ENCODE assay signal across 8 mouse cellular contexts in the genomic region with DNA sequence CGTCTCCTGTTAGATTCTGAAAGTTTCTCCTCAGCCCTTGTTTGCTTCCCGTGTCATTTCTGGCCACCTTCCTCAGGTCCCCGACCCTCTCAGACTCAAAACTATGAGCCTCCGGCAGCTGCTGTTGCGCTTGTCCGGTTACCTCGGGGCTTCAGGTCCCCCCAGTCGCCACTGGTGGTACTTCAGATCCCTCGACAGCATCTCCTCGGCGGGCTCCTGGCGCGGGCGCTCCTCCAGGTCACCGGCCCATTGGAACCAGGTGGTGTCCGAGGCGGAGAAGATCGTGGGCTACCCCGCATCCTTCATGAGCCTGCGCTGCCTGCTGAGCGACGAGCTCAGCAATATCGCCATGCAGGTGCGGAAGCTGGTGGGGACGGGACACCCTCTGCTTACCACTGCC. TPM values are rescaled to one million over a fixed set of nuclear protein-coding genes. Genes with fewer than 3 reads are reported as not detected.
DNase-seq lines count a peak whose midpoint lies in the region; ATAC-seq and TF ChIP-seq lines count a peak whose summit lies in the region.

No protein-coding gene starts in this region.

- peak overlapping the region; percentile 15; the same call in 1 of the 2 replicates for H3K27ac ChIP-seq in kidney, adult 2 months (ENCODE audit: insufficient read depth, low read depth, low read length)
- H3K27ac ChIP-seq in embryonic fibroblast, embryonic 13.5 days (ENCODE audit: insufficient read depth, low read length): peak overlapping the region; percentile 7; the same call in 1 of the 2 replicates
- H3K27ac ChIP-seq in hindbrain, embryonic 16.5 days (ENCODE audit: low read depth, low read length): peak overlapping the region; percentile 97; the same call in 1 of the 2 replicates
- H3K27ac ChIP-seq in liver, postnatal 0 days (ENCODE audit: low read depth): peak overlapping the region; percentile 95
- H3K27ac ChIP-seq in stomach, embryonic 14.5 days (ENCODE audit: low read length): peak overlapping the region; percentile 89

- under 1% methylated on average over 25 of the region's 25 CpGs for WGBS in kidney, adult 2 months
- under 1% methylated on average over 25 of the region's 25 CpGs for WGBS in hindbrain, embryonic 16.5 days
- WGBS in liver, postnatal 0 days (ENCODE audit: insufficient replicate concordance): 2% methylated on average over 25 of the region's 25 CpGs
- WGBS in stomach, embryonic 14.5 days: 1% methylated on average over 25 of the region's 25 CpGs

- H3K4me3 ChIP-seq in kidney, adult 2 months (ENCODE audit: insufficient read depth, low read depth, low read length): peak overlapping the region; percentile 77
- H3K4me3 ChIP-seq in embryonic fibroblast, embryonic 13.5 days (ENCODE audit: insufficient read depth, low read length): peak overlapping the region; percentile 57
- H3K4me3 ChIP-seq in hindbrain, embryonic 16.5 days (ENCODE audit: low read length): peak overlapping the region; percentile 64
- peak overlapping the region; percentile 95 for H3K4me3 ChIP-seq in liver, postnatal 0 days (ENCODE audit: low read depth, low read length)
- H3K4me3 ChIP-seq in stomach, embryonic 14.5 days (ENCODE audit: low read depth, low read length): peak overlapping the region; percentile 92

- DNase-seq in kidney, adult 2 months: no peak
- no peak for DNase-seq in kidney, adult 11 months
- peak; percentile 11 for DNase-seq in MEL-GATA-1-ER (ENCODE audit: extremely low read depth, low read depth)
- DNase-seq in liver, postnatal 0 days: peak; percentile 56
- no peak for DNase-seq in c-Kit-positive CD71-positive TER-119-positive erythroid progenitor cells, embryonic 14.5 days (ENCODE audit: low spot score)

- no peaks in the 10 kb centered on the region for H3K27me3 ChIP-seq in kidney, adult 2 months (replicated peaks; ENCODE audit: control insufficient read depth, insufficient read depth, low read length)
- no peaks in the 10 kb centered on the region for H3K27me3 ChIP-seq in hindbrain, embryonic 16.5 days (replicated peaks; ENCODE audit: control insufficient read depth, insufficient read depth, low read length)
- H3K27me3 ChIP-seq in liver, postnatal 0 days (ENCODE audit: insufficient read depth, low read length): no peaks in the 10 kb centered on the region
- H3K27me3 ChIP-seq in stomach, embryonic 14.5 days (ENCODE audit: control insufficient read depth, insufficient read depth, low read length): no peaks in the 10 kb centered on the region

- H3K9ac ChIP-seq in hindbrain, embryonic 16.5 days (ENCODE audit: low read depth, low read length): peak overlapping the region; percentile 68
- H3K9ac ChIP-seq in liver, postnatal 0 days (replicated peaks): peak overlapping the region; percentile 97
- peak overlapping the region; percentile 60 for H3K9ac ChIP-seq in stomach, embryonic 14.5 days (replicated peaks; ENCODE audit: low read depth, low read length)

- peak; percentile 59 for ATAC-seq in hindbrain, embryonic 16.5 days
- ATAC-seq in liver, postnatal 0 days: peak; percentile 43
- peak; percentile 53; the same call in 1 of the 2 replicates for ATAC-seq in stomach, embryonic 14.5 days (ENCODE audit: insufficient number of reproducible peaks, insufficient read depth, low FRiP score, low read depth)

- H3K4me1 ChIP-seq in kidney, adult 2 months (ENCODE audit: control insufficient read depth, insufficient read depth, low read length): peaks cover 7% of the 10 kb centered on the region
- peaks cover 2% of the 10 kb centered on the region; the same call in 1 of the 2 replicates for H3K4me1 ChIP-seq in embryonic fibroblast, embryonic 13.5 days (ENCODE audit: control insufficient read depth, insufficient read depth, low read length)
- peaks cover 7% of the 10 kb centered on the region for H3K4me1 ChIP-seq in hindbrain, embryonic 16.5 days (ENCODE audit: control insufficient read depth, insufficient read depth, low read depth, low read length)
- peaks cover 14% of the 10 kb centered on the region for H3K4me1 ChIP-seq in liver, postnatal 0 days (ENCODE audit: insufficient read depth)
- H3K4me1 ChIP-seq in stomach, embryonic 14.5 days (ENCODE audit: control insufficient read depth, insufficient read depth, low read length): no peaks in the 10 kb centered on the region

- no peaks in the 10 kb centered on the region for H3K9me3 ChIP-seq in hindbrain, embryonic 16.5 days (ENCODE audit: control insufficient read depth, low read length)
- no peaks in the 10 kb centered on the region for H3K9me3 ChIP-seq in liver, postnatal 0 days (ENCODE audit: low read length)
- no peaks in the 10 kb centered on the region for H3K9me3 ChIP-seq in stomach, embryonic 14.5 days (ENCODE audit: control insufficient read depth, low read depth, low read length)

- no peak for TF ChIP-seq EP300 in liver, postnatal 0 days (IDR thresholded peaks at IDR 0.05; ENCODE audit: low read depth)

- no peak for TF ChIP-seq POLR2A in kidney, adult 2 months (IDR thresholded peaks at IDR 0.05; ENCODE audit: low read depth, low read length)
- no peak; the same call in 1 of the 2 replicates for TF ChIP-seq POLR2A in embryonic fibroblast, embryonic 13.5 days (IDR thresholded peaks at IDR 0.05; ENCODE audit: low read depth, low read length)

- H3K4me2 ChIP-seq in hindbrain, embryonic 16.5 days (ENCODE audit: low read length): peak overlapping the region; percentile 97
- peak overlapping the region; percentile 98 for H3K4me2 ChIP-seq in liver, postnatal 0 days (ENCODE audit: low read depth, low read length)
- peak overlapping the region; percentile 80 for H3K4me2 ChIP-seq in stomach, embryonic 14.5 days (replicated peaks; ENCODE audit: low read depth, low read length)

- TF ChIP-seq CTCF in kidney, adult 2 months (conservative IDR thresholded peaks at IDR 0.05; ENCODE audit: insufficient read depth, insufficient read length, low read depth, low read length): no peak
- TF ChIP-seq CTCF in embryonic fibroblast, embryonic 13.5 days (IDR thresholded peaks at IDR 0.05; ENCODE audit: borderline replicate concordance, insufficient read depth, low read length): no peak
- no peak for TF ChIP-seq CTCF in liver, postnatal 0 days (IDR thresholded peaks at IDR 0.05; ENCODE audit: low read depth)

- no peaks in the 10 kb centered on the region for H3K36me3 ChIP-seq in kidney, adult 2 months (ENCODE audit: control insufficient read depth, insufficient read depth, low read length)
- H3K36me3 ChIP-seq in hindbrain, embryonic 16.5 days (ENCODE audit: control insufficient read depth, insufficient read depth, low read length): no peaks in the 10 kb centered on the region
- H3K36me3 ChIP-seq in liver, postnatal 0 days (replicated peaks; ENCODE audit: insufficient read depth, low read length): no peaks in the 10 kb centered on the region
- no peaks in the 10 kb centered on the region for H3K36me3 ChIP-seq in stomach, embryonic 14.5 days (ENCODE audit: control insufficient read depth, insufficient read depth, low read length)

RNA-seq across cellular contexts. Expression of a gene that starts 0.4 kb away (rescaled TPM):
- polyA plus RNA-seq in kidney, adult 2 months (2012; rRNA removed): 16.8 and 18.1 TPM in 2 replicates
- polyA plus RNA-seq in embryonic fibroblast, embryonic 13.5 days (2011; ENCODE audit: insufficient read length, low read depth, missing spikeins): 7.1 and 10.9 TPM in 2 replicates
- 15.5 and 16.2 TPM in 2 replicates for polyA plus RNA-seq in hindbrain, embryonic 16.5 days (2015; fragmentation: Nextera tagmentation; extraction: Ambion mirVana)
- 4.2 and 4.5 TPM in 2 replicates for polyA plus RNA-seq in liver, postnatal 0 days (2015; fragmentation: Nextera tagmentation; extraction: Ambion mirVana)
- 13.1 TPM in 2 replicates for polyA plus RNA-seq in stomach, embryonic 14.5 days (2014; fragmentation: Nextera tagmentation; extraction: Ambion mirVana)

RNA-seq across cellular contexts. Expression of a gene that starts 47.2 kb away (rescaled TPM):
- polyA plus RNA-seq in kidney, adult 2 months (2012; rRNA removed): 0.12 and 0.14 TPM in 2 replicates
- 0.28 TPM in 1 of 2 replicates, not detected in the other for polyA plus RNA-seq in embryonic fibroblast, embryonic 13.5 days (2011; ENCODE audit: insufficient read length, low read depth, missing spikeins)
- 1.8 and 1.9 TPM in 2 replicates for polyA plus RNA-seq in hindbrain, embryonic 16.5 days (2015; fragmentation: Nextera tagmentation; extraction: Ambion mirVana)
- not detected in 2 replicates for polyA plus RNA-seq in liver, postnatal 0 days (2015; fragmentation: Nextera tagmentation; extraction: Ambion mirVana)
- polyA plus RNA-seq in stomach, embryonic 14.5 days (2014; fragmentation: Nextera tagmentation; extraction: Ambion mirVana): 0.39 and 0.76 TPM in 2 replicates

RNA-seq across cellular contexts. Expression of a gene that starts 47.3 kb away (rescaled TPM):
- 0.30 and 0.33 TPM in 2 replicates for polyA plus RNA-seq in kidney, adult 2 months (2012; rRNA removed)
- 1.6 and 2.6 TPM in 2 replicates for polyA plus RNA-seq in embryonic fibroblast, embryonic 13.5 days (2011; ENCODE audit: insufficient read length, low read depth, missing spikeins)
- polyA plus RNA-seq in hindbrain, embryonic 16.5 days (2015; fragmentation: Nextera tagmentation; extraction: Ambion mirVana): 9.1 and 10.8 TPM in 2 replicates
- 0.02 TPM in 2 replicates for polyA plus RNA-seq in liver, postnatal 0 days (2015; fragmentation: Nextera tagmentation; extraction: Ambion mirVana)
- 2.5 and 3.4 TPM in 2 replicates for polyA plus RNA-seq in stomach, embryonic 14.5 days (2014; fragmentation: Nextera tagmentation; extraction: Ambion mirVana)

Comparison
In these comparisons a context has a peak if more than half of its experiments do, and no peak if none do; other contexts are left out.
1. DNase-seq: peak in MEL-GATA-1-ER (single experiment) and liver, postnatal 0 days (single experiment); none in kidney, adult 2 months (single experiment), kidney, adult 11 months (single experiment) and c-Kit-positive CD71-positive TER-119-positive erythroid progenitor cells, embryonic 14.5 days (single experiment).
2. H3K27ac ChIP-seq: peak in every context shown above with its lines; median percentile 97 in hindbrain, embryonic 16.5 days; 95 in liver, postnatal 0 days; 89 in stomach, embryonic 14.5 days; 15 in kidney, adult 2 months; 7 in embryonic fibroblast, embryonic 13.5 days.
3. Peak in every context shown above with its lines, with median percentiles within 50 percentile points of each other: H3K4me3 ChIP-seq, ATAC-seq, H3K4me2 ChIP-seq and H3K9ac ChIP-seq.